Mouse (Mus musculus): Measurements from ENCODE around the gene Zfp787.
"Not testable (repeated sequence)": the region's sequence is repeated elsewhere in the genome, so short reads cannot be mapped to it uniquely, and the experiment has no call there.

The Zfp787 gene

GRCm38 (mm10) chr7:6155901-6156411 lies at the start of gene Zfp787:
Gene Zfp787, minus strand, starts transcription at chr7:6155997.
- DNase-seq (ENCODE audit: low spot score), result peak; percentile 98

DNA sequence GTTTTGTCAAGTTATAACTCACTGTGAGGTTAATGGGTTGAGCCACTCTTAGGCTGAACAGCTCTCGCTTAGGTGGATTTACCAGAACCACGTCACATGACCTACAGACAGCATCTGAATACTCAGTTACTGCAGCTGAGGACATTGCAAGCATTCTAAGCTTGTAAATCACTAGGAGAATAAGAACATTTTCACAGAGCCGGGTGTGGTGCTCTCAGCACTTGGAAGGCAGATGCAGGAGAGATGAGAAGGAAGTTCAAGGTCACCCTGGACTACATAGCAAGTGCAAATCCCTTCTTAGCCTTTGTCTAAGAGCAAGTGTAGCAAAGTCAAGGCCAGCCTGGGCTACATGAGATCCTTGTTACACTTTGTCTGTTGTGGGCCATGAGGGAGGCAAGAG lies 48.4 kb upstream of the Zfp787 start:
- no peak for DNase-seq (ENCODE audit: low spot score)

DNA sequence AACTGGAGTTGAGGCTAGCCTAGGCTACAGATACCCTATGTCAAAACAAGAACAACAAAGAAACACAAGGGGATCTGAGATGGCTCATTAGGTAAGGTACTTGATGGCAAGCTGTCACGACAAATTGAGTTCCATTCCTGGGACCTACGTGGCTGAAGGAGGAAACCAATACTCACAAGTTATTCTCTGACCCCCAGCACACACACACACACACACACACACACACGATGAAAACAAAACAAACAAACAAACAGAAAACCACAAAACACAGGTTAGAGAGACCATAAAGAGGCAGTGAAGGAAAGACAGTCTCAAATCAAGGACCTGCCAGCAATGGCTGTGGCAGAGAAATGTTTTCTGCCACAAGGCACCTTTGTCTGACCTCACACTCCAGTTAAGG lies 41.0 kb upstream of the Zfp787 start, which contains the start of gene Galp:
Gene Galp, plus strand, starts transcription at position 301 of the 400 bp plus-strand sequence.
- DNase-seq (ENCODE audit: low spot score), result no peak

DNA sequence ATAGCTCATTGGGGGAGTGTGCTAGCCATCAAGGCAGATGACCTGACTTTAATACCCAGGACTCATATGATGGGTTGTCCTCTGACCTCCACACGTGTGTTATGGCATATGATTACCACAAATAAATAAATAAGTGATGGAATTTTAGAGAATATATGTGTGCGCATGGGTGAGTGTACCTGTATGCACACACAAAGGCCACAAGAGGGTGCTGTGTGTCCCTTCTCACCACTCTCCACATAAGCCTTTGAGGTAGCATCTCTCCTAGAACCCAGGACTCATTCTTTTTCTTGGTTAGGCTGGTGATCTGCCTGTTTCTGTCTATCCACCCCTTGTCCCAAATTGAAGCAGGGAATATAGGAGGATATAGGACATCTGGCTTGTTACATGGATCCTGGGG lies 40.0 kb upstream of the Zfp787 start:
- no peak for DNase-seq (ENCODE audit: low spot score)

GRCm38 (mm10) chr7:6194129-6194528 lies 38.3 kb upstream of the Zfp787 start:
- DNase-seq (ENCODE audit: low spot score), result no peak

DNA sequence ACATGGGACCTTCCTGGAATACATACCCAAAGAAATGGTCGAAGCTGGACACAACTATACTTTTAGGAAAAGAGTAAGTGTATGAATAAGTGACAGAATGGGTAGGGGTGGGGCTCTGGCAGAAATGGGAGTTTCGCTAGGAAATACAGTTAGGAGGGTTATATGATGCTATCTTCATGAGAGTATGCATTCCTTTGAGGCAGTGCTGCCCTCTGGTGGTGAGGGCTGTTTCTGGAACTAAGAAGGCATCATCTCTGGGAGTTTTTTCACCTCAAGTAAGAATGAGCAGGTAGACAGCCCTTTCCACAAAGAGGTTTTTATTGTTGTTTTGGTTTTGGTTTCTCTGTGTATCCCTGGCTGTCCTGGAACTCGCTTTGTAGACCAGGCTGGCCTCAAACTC lies 35.6 kb upstream of the Zfp787 start:
- no peak for DNase-seq (ENCODE audit: low spot score)

DNA sequence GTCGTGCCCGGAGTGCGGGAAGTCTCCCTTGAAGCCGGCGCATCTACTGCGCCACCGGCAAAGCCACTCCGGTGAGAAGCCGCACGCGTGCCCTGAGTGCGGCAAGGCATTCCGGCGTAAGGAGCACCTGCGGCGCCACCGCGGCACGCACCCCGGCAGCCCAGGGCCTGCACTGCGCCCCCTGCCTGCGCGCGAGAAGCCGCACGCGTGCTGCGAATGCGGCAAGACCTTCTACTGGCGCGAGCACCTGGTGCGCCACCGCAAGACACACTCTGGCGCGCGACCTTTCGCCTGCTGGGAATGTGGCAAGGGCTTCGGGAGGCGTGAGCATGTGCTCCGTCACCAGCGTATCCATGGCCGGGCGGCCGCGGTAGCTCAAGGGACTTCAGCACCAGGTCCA lies 33.7 kb upstream of the Zfp787 start:
- no peak for DNase-seq (ENCODE audit: low spot score)

- no peak for DNase-seq (ENCODE audit: low spot score)
These were observed 31.0 kb upstream of the Zfp787 start for GRCm38 (mm10) chr7:6186756-6187155.

DNA sequence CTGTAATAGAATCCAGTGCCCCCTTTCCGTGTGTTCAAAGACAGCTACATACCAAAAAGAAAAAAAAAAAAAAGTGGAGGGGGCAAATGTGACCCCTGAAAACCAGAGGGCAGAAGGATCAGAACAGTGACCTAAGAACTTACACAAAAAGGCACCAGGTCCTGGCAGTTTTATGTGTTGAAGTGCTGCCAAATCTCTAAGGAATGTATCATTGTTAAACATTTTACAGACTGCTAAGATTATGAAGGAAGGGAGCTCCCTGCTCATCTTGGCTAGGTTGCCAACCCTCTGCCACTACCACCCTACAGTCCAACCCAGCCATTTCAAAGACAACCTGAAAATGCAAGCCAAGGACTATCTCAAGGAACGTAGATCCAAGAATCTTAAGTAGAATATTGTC lies 30.4 kb upstream of the Zfp787 start:
- DNase-seq (ENCODE audit: low spot score), result no peak

- DNase-seq (ENCODE audit: low spot score), result no peak
These were observed 29.6 kb upstream of the Zfp787 start for GRCm38 (mm10) chr7:6185391-6185790.

DNA sequence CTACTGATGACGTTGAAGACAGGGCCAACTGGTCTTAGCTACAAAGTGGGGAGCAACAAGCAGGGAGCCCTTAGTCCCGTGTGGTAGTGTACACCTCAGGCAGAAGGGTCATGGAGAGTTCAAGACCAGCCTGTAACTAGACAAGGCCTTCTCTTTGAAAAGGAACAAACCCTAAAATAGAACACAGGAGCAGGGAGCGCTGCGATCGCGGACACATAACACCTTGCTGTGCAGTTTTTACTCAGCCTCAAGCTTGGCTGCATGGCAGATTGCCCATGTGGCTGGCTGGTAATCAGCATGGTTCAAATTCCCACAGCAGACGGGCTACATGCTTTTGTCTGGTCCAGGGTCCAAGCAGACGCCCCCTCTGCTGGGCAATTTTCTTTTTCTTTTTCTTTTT lies 28.7 kb upstream of the Zfp787 start:
- no peak for DNase-seq (ENCODE audit: low spot score)

DNA sequence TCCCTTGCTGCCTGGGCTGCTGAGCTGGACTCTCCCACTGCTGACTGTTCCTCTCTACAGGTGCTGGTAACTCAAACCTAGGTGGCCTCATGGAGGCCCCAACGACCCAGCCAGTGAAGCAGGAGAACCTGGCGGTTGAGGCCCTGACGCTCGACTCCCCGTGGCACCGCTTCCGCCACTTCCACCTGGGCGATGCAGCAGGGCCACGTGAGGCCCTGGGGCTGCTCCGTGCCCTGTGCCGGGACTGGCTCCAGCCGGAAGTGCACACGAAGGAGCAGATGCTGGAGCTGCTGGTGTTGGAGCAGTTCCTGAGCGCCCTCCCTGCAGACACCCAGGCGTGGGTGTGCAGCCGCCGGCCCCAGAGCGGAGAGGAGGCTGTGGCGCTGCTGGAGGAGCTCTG lies 28.0 kb upstream of the Zfp787 start:
- DNase-seq (ENCODE audit: low spot score), result no peak

GRCm38 (mm10) chr7:6182882-6183281 lies 27.1 kb upstream of the Zfp787 start:
- no peak for DNase-seq (ENCODE audit: low spot score)

GRCm38 (mm10) chr7:6179013-6179412 lies 23.2 kb upstream of the Zfp787 start:
- no peak for DNase-seq (ENCODE audit: low spot score)

DNA sequence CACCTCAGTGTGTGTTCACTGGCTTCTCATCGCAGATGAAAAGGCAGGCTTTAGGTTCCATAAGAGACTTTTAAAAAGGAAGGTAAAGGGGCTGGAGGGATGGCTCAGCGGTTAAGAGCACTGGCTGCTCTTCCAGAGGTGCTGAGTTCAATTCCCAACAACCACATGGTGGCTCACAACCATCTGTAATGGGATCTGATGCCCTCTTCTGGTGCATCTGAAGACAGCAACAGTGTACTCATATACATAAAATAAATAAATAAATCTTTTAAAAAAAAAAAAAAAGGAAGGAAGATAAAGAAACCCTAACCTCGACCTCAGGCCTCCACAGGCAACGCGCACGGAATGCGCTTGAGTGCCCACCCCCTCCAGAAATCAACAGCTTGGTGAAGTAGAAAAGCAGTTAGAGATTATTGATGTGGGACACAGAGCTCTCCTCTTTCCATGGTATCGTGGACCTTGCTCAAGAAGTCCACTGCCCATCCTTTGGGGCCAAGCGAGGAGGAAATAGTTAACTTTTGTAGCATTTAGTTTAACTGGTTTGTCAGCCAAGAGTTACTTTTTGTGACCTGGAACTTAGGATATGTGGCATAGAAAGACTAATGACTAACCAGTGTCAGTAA lies 18.7 kb upstream of the Zfp787 start:
- not testable (repeated sequence) for DNase-seq (ENCODE audit: low spot score)

DNA sequence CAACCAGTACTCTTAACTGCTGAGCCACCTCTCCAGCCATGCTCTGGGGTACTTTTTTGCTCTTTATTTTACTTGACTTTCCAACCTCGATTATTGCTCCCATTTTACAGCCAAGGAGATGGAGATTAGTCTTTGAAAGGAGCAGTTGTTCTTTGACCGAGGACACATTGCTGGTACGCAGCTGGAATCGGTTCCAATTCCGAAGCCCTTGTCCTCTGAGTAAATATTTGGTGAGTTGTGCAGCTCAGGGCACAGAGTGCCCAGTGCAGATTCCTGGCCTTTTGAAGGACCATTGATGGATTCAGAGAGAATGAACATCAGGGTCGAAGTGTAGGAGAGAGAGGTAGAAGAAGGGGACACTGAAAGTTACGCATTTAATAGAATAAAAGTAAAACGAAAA lies 18.1 kb upstream of the Zfp787 start:
- peak; percentile 33 for DNase-seq (ENCODE audit: low spot score)

DNA sequence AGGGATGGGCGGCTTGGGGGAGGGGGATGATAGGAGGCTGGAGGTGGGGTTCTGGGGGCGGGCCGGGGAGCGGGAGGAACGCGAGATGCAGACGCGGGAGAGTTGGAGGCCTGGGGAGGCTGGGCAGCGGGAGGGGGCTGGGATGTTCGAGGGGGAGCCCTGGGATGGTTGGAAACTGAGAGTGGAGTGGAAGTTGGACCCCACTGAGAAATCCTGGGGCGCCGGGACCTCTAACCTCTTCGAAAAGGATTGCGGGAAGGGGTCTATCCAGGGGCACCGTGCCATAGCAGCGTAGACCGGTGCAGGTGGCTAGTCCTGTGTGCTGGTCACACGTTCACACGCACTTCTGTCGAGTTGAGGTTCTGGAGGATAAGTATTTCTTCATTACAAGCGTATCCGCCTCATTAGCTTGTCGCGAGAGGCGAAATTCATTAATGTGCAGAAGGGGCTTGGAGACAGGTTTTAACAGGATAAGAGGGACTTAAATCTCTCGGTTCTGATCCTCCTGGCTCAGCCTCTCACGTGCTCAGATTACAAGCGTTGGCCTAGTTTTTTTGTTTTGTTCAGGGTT lies 17.0 kb upstream of the Zfp787 start:
- no peak for DNase-seq (ENCODE audit: low spot score)

GRCm38 (mm10) chr7:6172006-6172649 lies 16.3 kb upstream of the Zfp787 start, which contains the start of gene Zfp444:
Gene Zfp444, plus strand, starts transcription at chr7:6172226.
- DNase-seq (ENCODE audit: low spot score), result peak; percentile 98

DNA sequence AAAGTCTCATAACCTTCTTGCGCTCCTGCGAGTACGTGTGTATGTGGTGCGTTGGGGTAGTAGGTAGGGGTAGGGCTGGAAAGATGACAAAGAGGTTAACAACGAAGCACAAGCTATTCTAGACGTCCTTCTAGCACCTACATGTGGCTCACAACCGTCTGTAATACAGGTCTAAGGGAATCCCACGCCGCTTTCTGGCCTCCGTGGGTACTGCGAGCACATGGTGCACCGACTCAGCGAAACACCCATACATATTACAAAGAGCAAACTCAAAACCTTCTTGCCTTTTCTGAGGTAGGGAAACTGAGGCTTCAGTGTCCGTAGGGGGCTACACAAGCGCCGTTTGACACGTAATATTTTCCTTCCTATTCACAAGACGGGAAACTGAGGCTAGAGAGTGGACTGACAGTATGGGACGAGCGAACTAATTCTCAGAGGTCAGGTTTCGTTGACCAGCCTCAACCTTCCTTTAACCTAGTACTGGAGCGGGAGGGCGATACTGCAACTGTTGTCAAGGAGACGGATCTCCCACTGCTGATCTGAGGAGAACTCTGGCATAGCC lies 15.7 kb upstream of the Zfp787 start:
- no peak for DNase-seq (ENCODE audit: low spot score)

DNA sequence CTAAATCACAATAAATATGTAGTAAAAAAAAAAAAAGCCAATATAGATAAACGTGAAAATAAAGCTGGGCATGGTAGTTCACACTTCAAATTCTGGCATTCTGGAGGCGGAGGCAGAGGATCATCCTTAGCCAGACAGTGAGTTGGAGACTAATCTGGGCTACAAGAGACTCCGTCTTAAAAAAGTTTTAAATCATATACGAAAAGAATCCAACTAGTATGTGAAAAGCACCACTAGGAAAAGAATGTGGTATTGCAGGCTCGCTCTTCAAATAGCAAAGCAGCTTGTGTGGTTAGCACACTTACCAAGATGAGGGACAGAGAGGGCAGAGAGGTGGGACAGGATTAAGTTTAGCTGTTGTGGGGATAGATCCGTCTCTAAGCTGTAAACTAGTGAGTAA lies 15.1 kb upstream of the Zfp787 start:
- DNase-seq (ENCODE audit: low spot score), result no peak

- DNase-seq (ENCODE audit: low spot score), result no peak
These were observed 14.6 kb upstream of the Zfp787 start for GRCm38 (mm10) chr7:6170391-6170790.

DNA sequence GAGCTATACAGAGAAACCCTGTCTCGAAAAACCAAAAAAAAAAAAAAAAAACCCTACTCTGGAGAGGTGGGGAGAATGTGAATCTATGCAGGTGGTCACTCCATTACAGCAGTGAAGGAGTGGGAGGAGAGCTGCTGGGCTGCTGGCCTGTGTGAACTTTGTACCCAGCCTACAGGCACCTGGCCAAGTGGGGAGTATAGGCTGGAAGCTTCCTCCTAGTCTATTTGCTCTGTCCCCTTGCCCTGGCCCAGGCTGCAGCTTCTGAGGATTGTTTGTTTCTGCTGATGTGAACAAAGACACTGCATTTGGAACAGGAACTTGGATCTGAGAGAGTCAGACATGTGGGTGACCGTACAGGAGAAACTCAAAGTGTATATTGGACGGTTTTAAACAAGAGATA lies 13.6 kb upstream of the Zfp787 start:
- DNase-seq (ENCODE audit: low spot score), result peak; percentile 83

DNA sequence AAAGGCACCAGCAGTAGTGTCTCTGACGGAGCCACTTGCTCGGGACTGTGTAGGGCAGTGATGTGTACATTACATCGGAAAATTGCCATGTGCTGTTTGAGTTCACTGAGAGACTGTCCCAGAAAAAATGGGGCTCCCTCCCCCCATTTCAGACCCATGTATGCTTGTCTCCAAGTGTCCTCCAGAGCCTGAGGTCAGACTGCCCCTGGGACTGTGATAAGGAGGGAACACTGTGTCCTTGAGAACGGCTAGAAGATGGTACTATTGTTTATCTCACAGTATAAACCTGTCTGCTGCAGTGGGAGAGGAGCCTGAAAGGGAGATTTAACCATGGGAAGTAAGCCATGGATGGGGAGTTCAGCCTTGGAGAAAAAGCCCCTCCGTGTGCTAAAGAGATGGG lies 8.9 kb upstream of the Zfp787 start:
- no peak for DNase-seq (ENCODE audit: low spot score)

Measured in yolk sac, embryonic 10.5 days (tissue).